Mouse (Mus musculus) heart, postnatal 36 days (tissue): ENCODE data around the gene Prpf38b. TPM values are rescaled to one million over a fixed set of nuclear protein-coding genes. Genes with fewer than 3 reads are reported as not detected.

Source experiments
- DNase-seq, 2 experiments: peaks; one replicate each; pipeline ENCODE4 v3.0.0; 2021 to 2022
- intact Hi-C: fragments of 180-260 bp; cut with DNase I; formaldehyde crosslinking; loops from one replicate; pipeline ENCODE4 v1.15.1; 2025
- total RNA-seq, 2 experiments: library from RNA; stranded (reverse); gene quantifications; 2 replicates each; pipeline ENCODE4 v1.2.3; 2021

Prpf38b gene
- 10 to 100 TPM; 18.4 to 19.1 TPM for total RNA-seq

GRCm38 (mm10) chr3:108911548-108912413 is at the start of gene Prpf38b:
Prpf38b (minus strand) TSS chr3:108911727.
- DNase-seq, result peak; percentile 94 to 96
- intact Hi-C loops, result loop anchor here (1.0 to 5.0 kb wide), 3 partner anchors 71 to 151 kb away; partner anchors contain the start of genes Fam102b and Stxbp3

- intact Hi-C loops, result no loop called here
- DNase-seq, result no peak
Observed at GRCm38 (mm10) chr3:108961226-108961625, 49.7 kb upstream of the Prpf38b start.

- intact Hi-C loops, result no loop called here
- no peak for DNase-seq
Observed at GRCm38 (mm10) chr3:108959680-108960295, 48.3 kb upstream of the Prpf38b start.

GRCm38 (mm10) chr3:108957976-108958375 is 46.4 kb upstream of the Prpf38b start:
- intact Hi-C loops, result no loop called here
- DNase-seq, result no peak

- no peak for DNase-seq
Observed at GRCm38 (mm10) chr3:108940996-108941395, 29.5 kb upstream of the Prpf38b start.

GRCm38 (mm10) chr3:108940001-108940633 is 28.6 kb upstream of the Prpf38b start, which contains the start of gene Gm9857:
Gm9857 (minus strand) TSS chr3:108940445.
- no peak for DNase-seq
- intact Hi-C loops, result no loop called here

More at GRCm38 (mm10) chr3:108940996-108941395, 29.5 kb upstream of the Prpf38b start:
- intact Hi-C loops, result no loop called here

- no peak for DNase-seq
- intact Hi-C loops, result no loop called here
Observed at GRCm38 (mm10) chr3:108939573-108939972, 28.0 kb upstream of the Prpf38b start, which contains the start of gene Henmt1. Henmt1 (plus strand) TSS chr3:108939873.

- no peak for DNase-seq
- intact Hi-C loops, result no loop called here
Observed at GRCm38 (mm10) chr3:108938691-108939090, 27.2 kb upstream of the Prpf38b start.

GRCm38 (mm10) chr3:108933557-108933956 is 22.0 kb upstream of the Prpf38b start:
- intact Hi-C loops, result no loop called here
- DNase-seq, result no peak

- intact Hi-C loops, result no loop called here
- no peak for DNase-seq
Observed at GRCm38 (mm10) chr3:108926308-108926707, 14.8 kb upstream of the Prpf38b start.

GRCm38 (mm10) chr3:108925677-108926076 is 14.2 kb upstream of the Prpf38b start:
- no peak for DNase-seq
- intact Hi-C loops, result no loop called here

GRCm38 (mm10) chr3:108921822-108922221 is 10.3 kb upstream of the Prpf38b start:
- no peak for DNase-seq
- intact Hi-C loops, result no loop called here

- DNase-seq, result no peak
- intact Hi-C loops, result no loop called here
Observed at GRCm38 (mm10) chr3:108920442-108921070, 9.0 kb upstream of the Prpf38b start.

- no peak for DNase-seq
- intact Hi-C loops, result no loop called here
Observed at GRCm38 (mm10) chr3:108918852-108919251, 7.3 kb upstream of the Prpf38b start.

GRCm38 (mm10) chr3:108917986-108918385 is 6.5 kb upstream of the Prpf38b start:
- DNase-seq, result no peak
- intact Hi-C loops, result no loop called here

- intact Hi-C loops, result no loop called here
- DNase-seq, result no peak
Observed at GRCm38 (mm10) chr3:108916857-108917256, 5.3 kb upstream of the Prpf38b start.

GRCm38 (mm10) chr3:108915999-108916398 is 4.5 kb upstream of the Prpf38b start:
- DNase-seq, result no peak
- intact Hi-C loops, result no loop called here

GRCm38 (mm10) chr3:108911081-108911547 is 413 bp downstream of the Prpf38b start:
- intact Hi-C loops, result loop anchor here (1.0 to 5.0 kb wide), 3 partner anchors 71 to 151 kb away; partner anchors contain the start of genes Fam102b and Stxbp3
- DNase-seq, result peak in 1 of 2 experiments; percentile 51

- DNase-seq, result peak in 1 of 2 experiments; percentile 14
- intact Hi-C loops, result loop anchor here (1.0 to 5.0 kb wide), 3 partner anchors 70 to 152 kb away; partner anchors contain the start of genes Fam102b and Stxbp3
Observed at GRCm38 (mm10) chr3:108910303-108911080, 1.0 kb downstream of the Prpf38b start.
